ENCODE assay signal across 10 mouse cellular contexts in genomic region chr5:106891773-106892172, GRCm38 (mm10). TPM values are rescaled to one million over a fixed set of nuclear protein-coding genes. Genes with fewer than 3 reads are reported as not detected.
DNase-seq lines count a peak whose midpoint lies in the region; ATAC-seq and TF ChIP-seq lines count a peak whose summit lies in the region.
"Had no signal": no experiment of that assay in that cellular context is flagged by ENCODE, and none has a peak within 500 bp of the region (broad histone marks: within the 10 kb centered on the region; RNA-seq: fewer than 3 reads in every experiment).

No protein-coding gene starts in this region.

- no peak overlapping the region for H3K4me3 ChIP-seq in heart, embryonic 12.5 days
- H3K4me3 ChIP-seq in heart, postnatal 0 days (ENCODE audit: low read depth, low read length), result no peak overlapping the region
- H3K4me3 ChIP-seq: embryonic facial prominence, embryonic 12.5 days; neural tube, embryonic 12.5 days had no signal

- H3K4me2 ChIP-seq in heart, embryonic 12.5 days, result no peak overlapping the region
- H3K4me2 ChIP-seq in heart, postnatal 0 days (ENCODE audit: low read depth, low read length), result no peak overlapping the region
- H3K4me2 ChIP-seq: embryonic facial prominence, embryonic 12.5 days; neural tube, embryonic 12.5 days had no signal

- TF ChIP-seq CTCF in heart, postnatal 0 days (IDR thresholded peaks at IDR 0.05; ENCODE audit: low read depth), result no peak

- no peaks in the 10 kb centered on the region for H3K4me1 ChIP-seq in heart, embryonic 12.5 days (replicated peaks)
- H3K4me1 ChIP-seq in heart, postnatal 0 days (ENCODE audit: control insufficient read depth, insufficient read depth), result no peaks in the 10 kb centered on the region; the same call in 1 of the 2 replicates
- H3K4me1 ChIP-seq: embryonic facial prominence, embryonic 12.5 days; neural tube, embryonic 12.5 days had no signal

- no peaks in the 10 kb centered on the region for H3K36me3 ChIP-seq in heart, embryonic 12.5 days
- H3K36me3 ChIP-seq in heart, postnatal 0 days (replicated peaks; ENCODE audit: control insufficient read depth, insufficient read depth, low read length), result no peaks in the 10 kb centered on the region
- H3K36me3 ChIP-seq: embryonic facial prominence, embryonic 12.5 days; neural tube, embryonic 12.5 days had no signal

- H3K27ac ChIP-seq in heart, embryonic 12.5 days (ENCODE audit: poor library complexity, severe bottlenecking), result no peak overlapping the region
- peak overlapping the region; percentile 61; the same call in 1 of the 2 replicates for H3K27ac ChIP-seq in heart, postnatal 0 days (ENCODE audit: low read depth)
- H3K27ac ChIP-seq: embryonic facial prominence, embryonic 12.5 days; neural tube, embryonic 12.5 days had no signal

- H3K27me3 ChIP-seq in heart, embryonic 12.5 days (replicated peaks), result no peaks in the 10 kb centered on the region
- no peaks in the 10 kb centered on the region for H3K27me3 ChIP-seq in heart, postnatal 0 days (ENCODE audit: control insufficient read depth, insufficient read depth, low read length)
- H3K27me3 ChIP-seq: embryonic facial prominence, embryonic 12.5 days; neural tube, embryonic 12.5 days had no signal

- TF ChIP-seq EP300 in heart, postnatal 0 days (IDR thresholded peaks at IDR 0.05; ENCODE audit: low read depth), result no peak

- H3K9ac ChIP-seq in heart, embryonic 12.5 days, result no peak overlapping the region
- no peak overlapping the region; the same call in 1 of the 2 replicates for H3K9ac ChIP-seq in heart, postnatal 0 days (replicated peaks; ENCODE audit: low read depth, low read length)
- H3K9ac ChIP-seq: embryonic facial prominence, embryonic 12.5 days; neural tube, embryonic 12.5 days had no signal

- no peak for ATAC-seq in heart, embryonic 12.5 days (ENCODE audit: insufficient number of reproducible peaks, low FRiP score)
- ATAC-seq in heart, postnatal 0 days (ENCODE audit: insufficient read depth, low read depth), result no peak

- WGBS in heart, embryonic 12.5 days, result 38% methylated on average over 5 of the region's 5 CpGs
- WGBS in heart, postnatal 0 days, result 19% methylated on average over 5 of the region's 5 CpGs

- peak; percentile 61 to 69 for DNase-seq in heart, adult 18-20 months
- peak; percentile 63 to 67 for DNase-seq in B cell, adult 2 months
- DNase-seq in cerebellum, adult 18-20 months, result peak; percentile 81 to 89
- peak; percentile 15 for DNase-seq in heart, postnatal 0 days (ENCODE audit: low spot score)
- peak; percentile 7 for DNase-seq in lung, postnatal 25 days (ENCODE audit: low spot score)
- DNase-seq in thymus, adult 18-20 months, result peak; percentile 25 to 45
- DNase-seq in neural tube, embryonic 10.5 days (ENCODE audit: extremely low spot score, low spot score), result no peak

- H3K9me3 ChIP-seq in heart, embryonic 12.5 days (replicated peaks), result no peaks in the 10 kb centered on the region
- no peaks in the 10 kb centered on the region for H3K9me3 ChIP-seq in heart, postnatal 0 days (replicated peaks; ENCODE audit: control insufficient read depth, low read length)
- H3K9me3 ChIP-seq: embryonic facial prominence, embryonic 12.5 days; neural tube, embryonic 12.5 days had no signal

RNA-seq across cellular contexts. Expression of gene Hfm1, which starts 34.3 kb away (rescaled TPM):
- not detected for total RNA-seq in heart, adult 18-20 months (2021)
- 0.86 and 1.7 TPM in 2 replicates for polyA plus RNA-seq in heart, embryonic 12.5 days (2016; fragmentation: Nextera tagmentation; extraction: Ambion mirVana)
- total RNA-seq in heart, postnatal 0 days (2014; rRNA removed; ENCODE audit: low replicate concordance), result 0.50 TPM in 1 of 2 replicates, not detected in the other
- 0.23 and 0.25 TPM in 2 replicates for polyA plus RNA-seq in heart, postnatal 0 days (2015; fragmentation: Nextera tagmentation; extraction: Ambion mirVana)
